Comparison of ENCODE assay signal across 23 mouse cellular contexts in the genomic region with DNA sequence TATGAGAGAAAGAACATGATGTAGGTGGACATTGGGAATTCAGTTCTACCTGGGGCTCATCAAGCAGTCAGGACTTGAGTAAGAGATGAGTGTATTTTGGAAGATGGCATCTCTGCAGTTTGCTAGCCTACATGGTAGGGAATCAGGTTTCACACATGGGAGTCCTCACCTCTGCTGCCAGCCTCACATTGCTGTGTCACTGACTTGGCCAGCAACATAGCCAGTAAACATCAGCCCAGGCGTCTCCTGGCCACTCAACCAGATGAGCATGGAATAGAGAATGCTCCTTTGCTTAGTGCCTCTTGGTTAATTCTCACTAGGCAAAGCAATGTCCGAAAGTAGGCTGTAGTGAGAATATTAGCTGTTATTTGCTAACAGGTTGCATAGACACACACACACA.
"Had no signal": no experiment of that assay in that cellular context is flagged by ENCODE, and none has a peak within 500 bp of the region (broad histone marks: within the 10 kb centered on the region; RNA-seq: fewer than 3 reads in every experiment).

No protein-coding gene starts in this region.

- H3K9ac ChIP-seq: forebrain, embryonic 15.5 days; forebrain, postnatal 0 days; heart, embryonic 12.5 days; hindbrain, embryonic 13.5 days; hindbrain, embryonic 15.5 days; limb, embryonic 13.5 days; limb, embryonic 15.5 days; liver, embryonic 12.5 days; liver, embryonic 14.5 days had no signal

- H3K9me3 ChIP-seq: forebrain, embryonic 15.5 days; heart, embryonic 10.5 days; heart, embryonic 12.5 days; hindbrain, embryonic 13.5 days; hindbrain, embryonic 15.5 days; limb, embryonic 13.5 days; limb, embryonic 15.5 days; liver, embryonic 12.5 days had no signal

- H3K27ac ChIP-seq: forebrain, embryonic 15.5 days; heart, embryonic 10.5 days; hindbrain, embryonic 13.5 days; hindbrain, embryonic 15.5 days; hindbrain, postnatal 0 days; limb, embryonic 13.5 days; limb, embryonic 15.5 days; liver, embryonic 12.5 days; liver, embryonic 14.5 days had no signal

- H3K36me3 ChIP-seq: forebrain, embryonic 15.5 days; heart, embryonic 10.5 days; heart, embryonic 12.5 days; hindbrain, embryonic 13.5 days; hindbrain, embryonic 15.5 days; limb, embryonic 13.5 days; limb, embryonic 15.5 days; liver, embryonic 12.5 days had no signal

- DNase-seq: forebrain, postnatal 0 days; gastrocnemius, postnatal 25 days; heart, adult 18-20 months; heart, postnatal 14 days; heart, postnatal 36 days; kidney, adult 11 months; kidney, adult 2 months; kidney, adult 9 months; kidney, postnatal 14 days; layer of hippocampus, adult 9-11 months; layer of hippocampus, postnatal 36 days; left cerebral cortex, postnatal 4 days had no signal

- ATAC-seq: forebrain, embryonic 15.5 days; forebrain, postnatal 0 days; hindbrain, postnatal 0 days; intestine, embryonic 16.5 days; liver, embryonic 12.5 days had no signal

- H3K27me3 ChIP-seq: forebrain, embryonic 15.5 days; heart, embryonic 12.5 days; hindbrain, embryonic 13.5 days; hindbrain, embryonic 15.5 days; limb, embryonic 13.5 days; limb, embryonic 15.5 days; liver, embryonic 12.5 days had no signal

- H3K4me2 ChIP-seq: forebrain, embryonic 15.5 days; heart, embryonic 12.5 days; hindbrain, embryonic 13.5 days; hindbrain, embryonic 15.5 days; limb, embryonic 13.5 days; limb, embryonic 15.5 days; liver, embryonic 12.5 days had no signal

- H3K4me3 ChIP-seq: forebrain, embryonic 15.5 days; heart, embryonic 10.5 days; heart, embryonic 12.5 days; hindbrain, embryonic 13.5 days; hindbrain, embryonic 15.5 days; limb, embryonic 13.5 days; limb, embryonic 15.5 days; liver, embryonic 12.5 days had no signal

- H3K4me1 ChIP-seq: heart, embryonic 10.5 days; heart, embryonic 12.5 days; hindbrain, embryonic 13.5 days; hindbrain, embryonic 15.5 days; limb, embryonic 13.5 days; limb, embryonic 15.5 days; liver, embryonic 12.5 days had no signal
